Mouse (Mus musculus): ENCODE results near the gene Gm11563.
"Not testable (repeated sequence)": the region's sequence is repeated elsewhere in the genome, so short reads cannot be mapped to it uniquely, and the experiment has no call there.

Gene Gm11563

DNA sequence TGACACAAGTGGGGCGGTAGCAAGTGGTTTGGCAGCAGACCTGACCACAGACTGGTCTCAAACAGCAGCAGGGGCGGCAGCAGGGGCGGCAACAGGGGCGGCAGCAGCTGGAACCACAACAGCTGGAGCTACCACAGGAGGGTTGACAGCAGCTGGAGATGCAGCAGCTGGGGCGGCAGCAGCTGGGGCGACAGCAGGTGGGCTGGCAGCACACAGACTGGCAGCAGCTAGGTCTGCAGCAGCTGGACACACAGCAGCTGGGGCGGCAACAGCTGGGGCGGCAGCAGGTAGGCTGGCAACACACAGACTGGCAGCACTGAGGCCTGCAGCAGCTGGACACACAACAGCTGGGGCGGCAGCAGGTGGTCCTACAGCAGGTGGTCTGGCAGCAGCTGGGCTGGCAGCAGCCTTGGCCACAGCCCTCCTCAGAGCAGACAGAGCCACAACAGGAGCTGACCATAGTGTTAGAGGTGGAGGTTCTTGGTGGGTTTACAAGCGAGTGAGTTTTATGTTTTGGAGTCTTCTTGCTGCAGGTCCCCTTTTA is at the start of gene Gm11563:
Gm11563 (minus strand) TSS at position 494 of the 544 bp plus-strand sequence.
- not testable (repeated sequence) for DNase-seq (ENCODE audit: low spot score)

DNA sequence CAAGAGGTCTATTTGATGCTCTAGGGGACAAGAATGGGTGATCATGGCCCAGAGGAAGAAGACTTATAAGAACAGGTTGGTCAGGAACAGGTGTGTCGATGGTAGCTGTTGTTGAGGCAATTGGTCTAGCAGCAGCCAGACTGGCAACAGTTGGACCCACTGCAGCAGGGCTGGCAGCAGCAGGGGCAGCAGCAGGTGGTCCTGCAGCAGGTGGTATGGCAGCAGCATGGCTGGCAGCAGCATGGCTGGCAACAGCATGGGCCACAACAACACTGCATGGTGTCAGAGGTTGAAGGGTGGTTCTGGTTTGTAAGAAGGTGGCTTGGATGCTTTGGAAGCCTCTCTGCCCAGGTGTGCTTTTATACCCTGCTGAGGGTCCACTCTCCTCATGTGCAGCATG is 31.7 kb upstream of the Gm11563 start, which contains the start of gene Gm14190:
Gm14190 (minus strand) TSS at position 278 of the 400 bp plus-strand sequence.
- DNase-seq (ENCODE audit: low spot score) = no peak

DNA sequence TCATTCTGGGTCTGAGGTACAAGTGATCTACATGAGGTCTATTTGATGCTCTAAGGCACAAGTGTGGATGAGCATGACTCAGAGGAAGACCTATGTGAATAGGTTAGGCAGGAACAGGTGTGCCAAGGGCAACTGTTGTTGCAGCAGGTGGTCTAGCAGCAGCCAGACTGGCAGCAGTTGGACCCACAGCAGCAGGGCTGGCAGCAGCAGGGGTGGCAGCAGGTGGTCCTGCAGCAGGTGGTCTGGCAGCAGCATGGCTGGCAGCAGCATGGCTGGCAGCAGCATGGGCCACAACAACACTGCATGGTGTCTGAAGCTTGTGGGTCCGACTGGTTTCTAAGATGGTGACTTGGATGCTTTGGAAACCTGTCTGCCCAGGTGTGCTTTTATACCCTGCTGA is 26.5 kb upstream of the Gm11563 start:
- DNase-seq (ENCODE audit: low spot score) = not testable (repeated sequence)

GRCm38 (mm10) chr11:99683481-99683880 is 24.7 kb upstream of the Gm11563 start:
- DNase-seq (ENCODE audit: low spot score) = no peak

DNA sequence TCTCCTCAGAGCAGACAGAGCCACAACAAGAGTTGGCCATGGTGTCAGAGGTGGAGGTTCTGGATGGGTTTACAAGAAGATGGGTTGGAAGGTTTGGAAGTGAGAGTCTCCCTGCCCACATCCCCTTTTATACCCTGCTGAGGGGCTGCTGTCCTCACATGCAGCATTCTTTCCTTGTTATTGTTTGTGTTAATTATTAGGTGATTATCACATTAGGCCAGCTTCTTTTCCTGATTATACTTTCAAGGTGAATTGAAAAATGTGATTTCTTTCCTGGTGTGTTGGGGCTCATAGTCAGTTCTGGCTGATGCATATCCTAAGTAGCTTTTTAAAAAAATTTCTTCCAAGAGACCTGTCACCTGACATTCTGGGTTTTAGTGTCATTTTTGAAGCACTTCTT is 7.1 kb upstream of the Gm11563 start, which contains the start of gene Krtap4-6:
Krtap4-6 (minus strand) TSS at position 101 of the 400 bp plus-strand sequence.
- no peak for DNase-seq (ENCODE audit: low spot score)

GRCm38 (mm10) chr11:99662802-99663201 is 4.0 kb upstream of the Gm11563 start:
- DNase-seq (ENCODE audit: low spot score) = no peak

DNA sequence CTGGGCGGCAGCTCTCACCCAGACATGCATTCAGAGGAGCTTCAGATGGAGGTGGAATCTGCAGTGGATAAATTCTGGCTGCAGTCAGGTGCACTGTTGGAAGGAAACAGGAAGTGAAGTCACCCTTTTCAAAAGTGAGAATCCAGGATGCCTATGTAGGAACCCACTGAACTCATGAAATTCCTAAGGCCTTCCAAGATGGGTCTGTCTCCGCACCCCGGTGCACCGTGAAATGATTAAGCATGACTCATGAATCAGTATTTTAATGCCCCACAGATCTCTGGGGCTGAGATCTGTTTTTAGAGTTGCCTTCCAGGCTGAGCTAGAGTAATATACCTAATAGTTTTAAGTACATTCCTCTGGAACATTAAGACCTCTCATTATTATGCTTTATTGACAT is 496 bp upstream of the Gm11563 start:
- DNase-seq (ENCODE audit: low spot score) = no peak

DNA sequence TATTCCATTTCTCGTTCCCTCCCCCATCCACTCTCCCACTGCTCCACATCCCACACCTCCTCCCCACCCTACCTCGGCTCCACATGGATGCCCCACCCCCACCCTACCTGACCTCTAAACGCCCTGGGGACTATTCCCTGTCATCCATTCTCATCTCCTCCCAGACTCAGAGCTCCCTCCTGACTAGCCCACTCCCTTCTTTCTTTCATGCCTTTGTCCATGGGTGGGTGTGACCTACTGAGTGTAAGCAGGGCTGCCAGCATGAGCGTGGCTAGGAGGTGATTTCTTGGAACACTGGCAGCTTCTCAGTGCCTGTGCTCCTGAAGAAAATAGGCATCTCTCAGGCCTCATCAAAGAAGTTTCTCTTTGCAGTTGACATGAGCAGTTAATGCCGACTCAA is 1.7 kb downstream of the Gm11563 start:
- no peak for DNase-seq (ENCODE audit: low spot score)

- DNase-seq (ENCODE audit: low spot score) = no peak
Measured at GRCm38 (mm10) chr11:99650136-99650535, 8.6 kb downstream of the Gm11563 start, which contains the start of gene Gm11555. Gene Gm11555 (minus strand): TSS chr11:99650236.

DNA sequence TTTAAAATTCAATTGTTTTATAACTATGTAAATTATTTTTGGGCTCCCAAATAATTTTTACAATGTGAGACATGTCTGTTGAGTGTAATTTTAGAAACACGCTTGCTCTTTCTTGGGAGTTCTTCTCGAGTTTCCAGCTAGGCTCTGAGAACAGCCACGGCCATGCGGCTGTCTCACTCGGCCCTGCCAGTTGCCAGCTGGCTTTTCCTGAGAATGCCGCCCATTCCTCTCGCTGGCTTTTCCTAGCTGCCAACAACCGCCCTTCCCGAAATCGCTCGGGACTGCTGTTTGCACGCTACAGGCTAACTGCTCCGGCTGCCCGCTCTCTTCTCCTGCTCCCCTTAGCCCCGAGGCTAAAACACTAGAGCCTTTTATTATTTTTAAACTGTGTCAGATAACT is 12.3 kb downstream of the Gm11563 start:
- DNase-seq (ENCODE audit: low spot score) = no peak

- no peak for DNase-seq (ENCODE audit: low spot score)
Measured at GRCm38 (mm10) chr11:99644351-99644750, 14.4 kb downstream of the Gm11563 start.

DNA sequence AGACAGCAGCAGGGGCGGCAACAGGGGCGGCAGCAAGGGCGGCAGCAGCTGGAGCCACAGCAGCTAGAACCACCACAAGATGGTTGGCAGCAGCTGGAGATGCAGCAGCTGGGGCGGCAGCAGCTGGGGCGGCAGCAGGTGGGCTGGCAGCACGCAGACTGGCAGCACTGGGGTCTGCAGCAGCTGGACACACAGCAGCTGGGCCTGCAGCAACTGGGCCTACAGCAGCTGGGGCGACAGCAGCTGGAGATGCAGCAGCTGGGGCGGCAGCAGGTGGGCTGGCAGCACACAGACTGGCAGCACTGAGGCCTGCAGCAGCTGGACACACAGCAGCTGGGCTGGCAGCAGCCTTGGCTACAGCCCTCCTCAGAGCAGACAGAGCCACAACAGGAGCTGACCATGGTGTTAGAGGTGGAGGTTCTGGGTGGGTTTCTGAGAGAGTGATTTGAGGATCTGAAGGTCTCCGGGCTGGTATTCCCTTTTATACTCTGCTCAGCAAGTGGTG is 15.1 kb downstream of the Gm11563 start, which contains the start of gene Krtap4-7:
Krtap4-7 (minus strand) TSS at position 455 of the 505 bp plus-strand sequence.
- DNase-seq (ENCODE audit: low spot score) = not testable (repeated sequence)

DNA sequence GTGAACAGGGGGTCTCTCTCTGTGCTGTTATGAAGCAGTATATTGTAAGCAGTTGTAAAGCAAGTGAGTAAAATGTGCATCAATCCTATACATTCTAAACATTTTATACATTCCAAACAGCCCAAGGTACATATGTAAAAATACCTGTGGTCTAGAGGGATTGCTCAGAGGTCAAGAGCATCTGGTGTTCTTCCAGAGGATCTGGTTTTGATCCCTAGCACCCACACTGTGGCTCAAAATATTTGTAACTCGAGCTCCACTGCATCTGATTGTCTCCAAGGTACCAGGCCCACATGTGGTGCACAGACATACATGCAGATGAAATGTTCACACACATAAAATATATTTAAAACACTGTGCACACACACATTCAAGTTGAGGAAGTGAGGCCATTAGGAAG is 17.8 kb downstream of the Gm11563 start:
- DNase-seq (ENCODE audit: low spot score) = no peak

GRCm38 (mm10) chr11:99637086-99637485 is 21.7 kb downstream of the Gm11563 start:
- DNase-seq (ENCODE audit: low spot score) = no peak

- no peak for DNase-seq (ENCODE audit: low spot score)
Measured at GRCm38 (mm10) chr11:99634653-99635134, 24.1 kb downstream of the Gm11563 start, which contains the start of gene Krtap4-2. Gene Krtap4-2 (minus strand): TSS chr11:99635084.

DNA sequence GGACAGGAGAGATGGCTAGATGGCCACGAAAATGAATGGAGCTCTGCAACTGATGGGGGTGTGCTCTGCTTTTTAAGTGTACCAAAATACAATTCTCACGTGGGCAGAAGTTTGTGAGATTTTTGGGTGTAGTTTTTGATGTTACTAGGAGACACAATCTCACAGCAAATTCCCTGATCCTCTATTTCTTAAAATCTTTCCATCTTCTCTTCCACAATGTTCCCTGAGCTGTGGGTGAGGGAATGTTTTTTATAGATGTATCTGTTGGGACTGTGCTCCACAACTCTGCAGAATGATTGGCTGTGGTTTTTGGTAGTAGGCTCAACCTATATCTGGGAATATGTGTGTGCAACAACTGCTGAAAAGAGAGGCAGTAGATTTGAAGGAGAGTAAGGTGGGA is 25.5 kb downstream of the Gm11563 start:
- DNase-seq (ENCODE audit: low spot score) = no peak

GRCm38 (mm10) chr11:99630890-99631289 is 27.9 kb downstream of the Gm11563 start:
- no peak for DNase-seq (ENCODE audit: low spot score)

DNA sequence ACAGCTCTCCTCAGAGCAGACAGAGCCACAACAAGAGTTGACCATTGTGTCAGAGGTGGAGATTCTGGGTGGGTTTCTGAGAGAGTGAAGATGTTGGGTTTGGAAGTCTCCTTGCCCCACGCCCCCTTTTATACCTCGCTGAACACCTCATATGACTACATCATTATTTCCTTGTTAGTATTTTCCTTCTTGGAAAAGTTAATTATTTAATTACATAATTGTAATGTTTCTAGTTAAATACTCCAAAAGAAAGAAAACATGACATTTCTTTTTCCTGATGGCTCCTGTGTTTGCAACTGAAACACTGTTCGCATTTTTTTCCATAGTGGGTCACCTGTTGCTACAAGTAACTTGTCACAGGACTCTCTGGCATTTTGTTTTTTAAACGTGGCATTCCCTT is 30.6 kb downstream of the Gm11563 start, which contains the start of gene Krtap4-1:
Krtap4-1 (minus strand) TSS at position 101 of the 400 bp plus-strand sequence.
- DNase-seq (ENCODE audit: low spot score) = no peak

DNA sequence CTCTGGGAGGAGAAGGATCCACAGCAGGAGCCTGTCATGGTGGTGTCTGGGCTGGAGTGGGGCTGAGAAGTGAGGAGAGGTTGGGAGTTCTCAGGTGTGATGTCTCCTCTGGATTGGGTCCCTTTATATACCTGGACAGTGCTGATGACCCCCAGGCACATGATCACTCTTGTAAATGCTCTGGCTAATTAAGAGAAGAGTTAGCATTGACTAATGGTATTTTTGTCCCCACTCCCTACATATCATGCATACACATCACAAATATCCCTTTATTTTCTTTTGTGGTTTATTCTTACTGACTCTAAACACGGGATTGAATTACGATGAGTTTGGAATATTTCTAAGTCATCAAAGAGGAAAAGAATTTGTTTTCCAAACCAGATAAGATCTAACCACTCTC is 38.4 kb downstream of the Gm11563 start, which contains the start of gene Gm11562:
Gm11562 (minus strand) TSS at position 101 of the 400 bp plus-strand sequence.
- no peak for DNase-seq (ENCODE audit: low spot score)

- DNase-seq (ENCODE audit: low spot score) = no peak
Measured at GRCm38 (mm10) chr11:99614796-99615363, 43.9 kb downstream of the Gm11563 start, which contains the start of gene Krtap2-4. Gene Krtap2-4 (minus strand): TSS chr11:99614846.

DNA sequence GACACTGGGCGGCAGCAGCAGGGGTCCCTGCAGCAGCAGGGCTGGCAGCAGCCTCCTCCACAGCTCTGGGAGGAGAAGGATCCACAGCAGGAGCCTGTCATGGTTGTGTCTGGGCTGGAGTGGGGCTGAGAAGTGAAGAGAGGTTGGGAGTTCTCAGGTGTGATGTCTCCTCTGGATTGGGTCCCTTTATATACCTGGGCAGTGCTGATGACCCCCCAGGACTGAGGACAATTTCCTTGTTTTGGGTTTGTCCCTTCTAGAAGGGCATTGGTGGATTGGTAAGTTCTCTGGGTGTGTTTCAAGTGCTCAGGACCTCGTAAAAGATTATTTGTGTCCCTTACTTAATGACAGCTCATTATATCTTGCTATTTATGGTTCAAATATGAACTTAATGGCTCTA is 48.7 kb downstream of the Gm11563 start, which contains the start of gene Gm11937:
Gm11937 (minus strand) TSS at position 101 of the 400 bp plus-strand sequence.
- DNase-seq (ENCODE audit: low spot score) = not testable (repeated sequence)

- DNase-seq (ENCODE audit: low spot score) = no peak
Measured at GRCm38 (mm10) chr11:99609126-99609525, 49.6 kb downstream of the Gm11563 start.

Data from ovary, postnatal 36 days (tissue).